Mouse (Mus musculus): ENCODE data around the gene Cnr1. TPM values are rescaled to one million over a fixed set of nuclear protein-coding genes. Genes with fewer than 3 reads are reported as not detected.

The Cnr1 gene
- polyA plus RNA-seq, 1 experiment from 2014 or later, result 4.6 TPM

DNA sequence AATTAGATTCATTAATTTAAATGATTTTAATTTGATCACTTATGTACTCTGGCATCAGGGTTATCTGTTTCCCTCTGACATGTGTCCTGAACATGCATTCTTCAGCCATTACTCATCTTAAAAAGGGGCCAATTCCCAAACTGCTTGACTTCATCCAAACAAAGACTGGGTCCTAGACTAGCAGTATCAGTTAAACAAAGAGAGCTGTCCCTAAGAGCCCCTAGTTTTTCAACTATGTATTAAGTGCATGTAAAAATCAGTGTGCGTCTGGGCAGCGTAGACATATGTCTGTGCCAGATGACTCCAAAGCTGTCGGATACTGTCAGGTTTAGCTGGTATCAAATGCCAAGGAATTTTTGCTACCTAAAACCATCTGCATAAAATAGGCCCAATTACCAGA is 23.2 kb downstream of the Cnr1 start:
- peaks cover 13% of the 10 kb centered on the region for H3K36me3 ChIP-seq
- DNase-seq (ENCODE audit: low spot score), result no peak
- 91% methylated on average over 3 of the region's 3 CpGs for WGBS

GRCm38 (mm10) chr4:33957398-33957797 is 33.0 kb downstream of the Cnr1 start:
- 91% methylated on average over 3 of the region's 3 CpGs for WGBS
- Histone ChIP-seq H3K27ac (replicated peaks) (no peak overlapping the region), H3K4me3 (no peak overlapping the region), H3K27me3 (ENCODE audit: low read depth, poor library complexity, severe bottlenecking) (no peaks in the 10 kb centered on the region), H3K4me1 (no peaks in the 10 kb centered on the region), H3K36me3 (no peaks in the 10 kb centered on the region), H3K9me3 (replicated peaks) (no peaks in the 10 kb centered on the region)
- DNase-seq (ENCODE audit: low spot score), result no peak

More for the DNA sequence above, 23.2 kb downstream of the Cnr1 start:
- H3K4me3 ChIP-seq, result no peak overlapping the region
- H3K27ac ChIP-seq (replicated peaks), result no peak overlapping the region
- H3K4me1 ChIP-seq, result no peaks in the 10 kb centered on the region
- H3K9me3 ChIP-seq (replicated peaks), result no peaks in the 10 kb centered on the region
- no peaks in the 10 kb centered on the region for H3K27me3 ChIP-seq (ENCODE audit: low read depth, poor library complexity, severe bottlenecking)

DNA sequence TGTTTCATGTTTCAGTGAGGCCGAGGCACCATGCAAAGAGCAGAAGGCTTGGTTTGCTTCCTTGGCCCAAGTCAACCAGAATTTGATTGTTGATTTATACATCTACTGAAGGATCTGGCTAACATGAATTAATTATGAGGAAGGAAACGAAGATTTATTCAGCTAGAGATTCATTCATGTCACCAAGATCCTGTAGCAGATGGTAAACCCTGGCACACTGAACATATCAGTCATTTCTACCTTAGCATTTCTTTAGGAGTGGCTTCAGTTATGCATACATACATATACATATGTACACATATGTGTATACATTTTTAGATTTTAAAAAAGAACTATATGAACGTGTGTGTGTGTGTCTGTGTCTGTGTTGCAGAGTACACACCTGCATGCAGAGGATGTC is 34.1 kb downstream of the Cnr1 start:
- no peak overlapping the region for H3K27ac ChIP-seq (replicated peaks)
- H3K4me3 ChIP-seq, result no peak overlapping the region
- H3K27me3 ChIP-seq (ENCODE audit: low read depth, poor library complexity, severe bottlenecking), result no peaks in the 10 kb centered on the region
- H3K4me1 ChIP-seq, result no peaks in the 10 kb centered on the region
- H3K36me3 ChIP-seq, result no peaks in the 10 kb centered on the region
- H3K9me3 ChIP-seq (replicated peaks), result no peaks in the 10 kb centered on the region
- DNase-seq (ENCODE audit: low spot score), result no peak
- WGBS, result 78% methylated on average over 3 of the region's 3 CpGs

GRCm38 (mm10) chr4:33959841-33960240 is 35.4 kb downstream of the Cnr1 start:
- Histone ChIP-seq H3K27me3 (ENCODE audit: low read depth, poor library complexity, severe bottlenecking) (no peaks in the 10 kb centered on the region), H3K4me3 (no peak overlapping the region), H3K27ac (replicated peaks) (no peak overlapping the region), H3K36me3 (no peaks in the 10 kb centered on the region), H3K4me1 (no peaks in the 10 kb centered on the region), H3K9me3 (replicated peaks) (no peaks in the 10 kb centered on the region)
- no peak for DNase-seq (ENCODE audit: low spot score)
- 90% methylated on average over 6 of the region's 6 CpGs for WGBS

- no peaks in the 10 kb centered on the region for H3K9me3 ChIP-seq (replicated peaks)
- WGBS, result 80% methylated on average over 3 of the region's 3 CpGs
- H3K4me3 ChIP-seq, result no peak overlapping the region
- no peak for DNase-seq (ENCODE audit: low spot score)
- no peak overlapping the region for H3K27ac ChIP-seq (replicated peaks)
- no peaks in the 10 kb centered on the region for H3K36me3 ChIP-seq
- H3K27me3 ChIP-seq (ENCODE audit: low read depth, poor library complexity, severe bottlenecking), result no peaks in the 10 kb centered on the region
- no peaks in the 10 kb centered on the region for H3K4me1 ChIP-seq
Observed at GRCm38 (mm10) chr4:33970726-33971125, 46.3 kb downstream of the Cnr1 start.

DNA sequence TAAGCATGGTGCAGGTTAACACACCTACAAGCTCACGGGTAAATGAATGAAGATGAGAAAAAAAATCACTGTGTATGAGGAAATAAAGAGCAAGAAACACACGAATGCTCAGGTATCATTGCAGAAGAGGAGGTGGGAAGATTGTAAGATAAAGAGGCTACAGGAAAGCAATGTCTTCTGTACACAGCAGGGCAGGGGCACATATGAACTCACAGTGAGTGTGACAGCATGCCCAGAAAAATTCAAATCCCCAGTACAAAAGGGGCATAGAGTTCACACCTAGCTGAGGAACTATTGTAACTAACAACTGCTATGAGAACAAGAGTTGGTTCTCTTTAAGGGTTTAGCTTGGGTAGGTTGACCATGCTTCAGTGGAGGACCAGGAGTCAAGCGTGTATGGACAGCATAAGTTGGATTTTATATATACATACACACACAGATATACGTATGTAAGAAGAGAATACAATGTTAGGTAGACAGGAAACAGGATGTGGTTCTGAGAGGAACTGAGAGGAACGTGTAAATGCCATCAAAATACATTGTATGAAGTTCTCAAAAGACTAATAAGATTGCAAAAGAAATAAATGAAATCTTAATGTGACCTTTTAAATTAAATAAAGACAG is 64.2 kb downstream of the Cnr1 start:
- Histone ChIP-seq H3K4me3 (no peak overlapping the region), H3K36me3 (no peaks in the 10 kb centered on the region), H3K27me3 (ENCODE audit: low read depth, poor library complexity, severe bottlenecking) (no peaks in the 10 kb centered on the region), H3K4me1 (no peaks in the 10 kb centered on the region), H3K9me3 (replicated peaks) (no peaks in the 10 kb centered on the region), H3K27ac (replicated peaks) (no peak overlapping the region)
- WGBS, result 84% methylated on average over 5 of the region's 5 CpGs
- DNase-seq (ENCODE audit: low spot score), result no peak

DNA sequence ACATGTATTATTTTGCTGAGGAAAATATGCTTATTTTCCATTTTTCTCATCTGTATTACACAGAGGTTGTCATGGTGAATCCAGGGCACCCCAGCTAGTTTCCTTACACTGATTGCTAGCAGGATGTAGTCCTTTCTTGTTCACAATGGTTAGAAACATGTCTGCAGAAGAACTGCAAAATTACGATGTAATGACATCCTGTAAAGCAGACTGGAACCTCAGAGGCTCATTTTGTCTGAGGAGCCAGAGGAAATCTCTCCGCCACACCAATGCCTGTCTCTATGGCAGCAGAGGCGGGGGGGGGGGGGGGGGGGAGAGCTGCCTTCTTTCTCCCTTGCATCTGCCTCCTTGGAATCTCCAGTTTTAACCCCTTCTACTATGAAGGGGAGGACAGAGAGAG is 68.3 kb downstream of the Cnr1 start:
- Histone ChIP-seq H3K27me3 (ENCODE audit: low read depth, poor library complexity, severe bottlenecking) (no peaks in the 10 kb centered on the region), H3K9me3 (replicated peaks) (no peaks in the 10 kb centered on the region), H3K27ac (replicated peaks) (no peak overlapping the region), H3K4me3 (no peak overlapping the region), H3K4me1 (no peaks in the 10 kb centered on the region), H3K36me3 (no peaks in the 10 kb centered on the region)
- DNase-seq (ENCODE audit: low spot score), result no peak
- WGBS, result 77% methylated on average over 3 of the region's 3 CpGs

DNA sequence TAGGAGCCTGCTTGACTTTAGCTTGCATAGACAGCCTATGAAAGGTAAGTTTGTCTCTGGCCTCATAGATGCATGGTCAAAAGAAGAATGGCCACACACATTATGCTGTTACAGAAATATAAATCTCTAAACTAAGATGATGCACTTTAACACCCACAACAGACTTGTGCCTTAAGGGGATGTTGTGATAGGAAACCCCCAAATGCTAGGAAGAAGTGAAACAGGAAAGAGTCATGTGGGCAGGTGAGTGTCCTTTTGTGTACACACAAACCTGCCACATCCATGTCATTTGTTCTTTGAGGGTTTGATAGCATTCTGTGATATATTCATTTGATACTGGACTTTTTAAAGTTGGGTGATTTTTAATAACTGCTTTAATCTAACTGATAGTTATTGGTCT is 72.0 kb downstream of the Cnr1 start:
- no peaks in the 10 kb centered on the region for H3K27me3 ChIP-seq (ENCODE audit: low read depth, poor library complexity, severe bottlenecking)
- no peak for DNase-seq (ENCODE audit: low spot score)
- H3K4me3 ChIP-seq, result no peak overlapping the region
- no peak overlapping the region for H3K27ac ChIP-seq (replicated peaks)
- H3K4me1 ChIP-seq, result no peaks in the 10 kb centered on the region
- H3K9me3 ChIP-seq (replicated peaks), result 0 out of 2 replicates have a peak, but pooled peaks cover 3% of the 10 kb centered on the region
- H3K36me3 ChIP-seq, result no peaks in the 10 kb centered on the region

Other genes with a start within 250 kb of the Cnr1 start
- 1.7 and 1.9 TPM in 2 replicates for gene Spaca1, start 125.6 kb downstream of the Cnr1 start, polyA plus RNA-seq (2016; fragmentation: Nextera tagmentation; extraction: Ambion mirVana)

All from midbrain, embryonic 10.5 days (tissue).